Mouse (Mus musculus): ENCODE measurements at regions not wholly inside any gene's neighbourhood (a gene's known extent, or its start where the extent isn't known, plus 50 kb on each side); places are given as distances from the start of the nearest gene placed in this dataset.

GRCm38 (mm10) chr14:86487285-86487897 is 653.6 kb downstream of the Diaph3 start:
- no peaks in the 10 kb centered on the region for H3K27me3 ChIP-seq (ENCODE audit: control insufficient read depth, insufficient read depth, low read length)
- DNase-seq (ENCODE audit: low spot score) = no peak
- H3K9me3 ChIP-seq (ENCODE audit: control insufficient read depth, low read length) = no peaks in the 10 kb centered on the region
- no peak overlapping the region for H3K4me2 ChIP-seq (replicated peaks; ENCODE audit: low read depth)
- H3K4me1 ChIP-seq (replicated peaks; ENCODE audit: control insufficient read depth, insufficient read depth) = no peaks in the 10 kb centered on the region
- no peak overlapping the region for H3K4me3 ChIP-seq (ENCODE audit: low read depth, low read length)
- H3K36me3 ChIP-seq (ENCODE audit: control insufficient read depth, insufficient read depth, low read length) = no peaks in the 10 kb centered on the region
- H3K9ac ChIP-seq (ENCODE audit: low read length) = no peak overlapping the region
- no peak for TF ChIP-seq CTCF (IDR thresholded peaks at IDR 0.05; ENCODE audit: low read depth)
- no peak for TF ChIP-seq EP300 (optimal IDR thresholded peaks at IDR 0.05)
- no peak for ATAC-seq (ENCODE audit: low FRiP score, low TSS enrichment)
- WGBS = 50% methylated on average over 8 of the region's 8 CpGs
- no peak overlapping the region for H3K27ac ChIP-seq (replicated peaks)

DNA sequence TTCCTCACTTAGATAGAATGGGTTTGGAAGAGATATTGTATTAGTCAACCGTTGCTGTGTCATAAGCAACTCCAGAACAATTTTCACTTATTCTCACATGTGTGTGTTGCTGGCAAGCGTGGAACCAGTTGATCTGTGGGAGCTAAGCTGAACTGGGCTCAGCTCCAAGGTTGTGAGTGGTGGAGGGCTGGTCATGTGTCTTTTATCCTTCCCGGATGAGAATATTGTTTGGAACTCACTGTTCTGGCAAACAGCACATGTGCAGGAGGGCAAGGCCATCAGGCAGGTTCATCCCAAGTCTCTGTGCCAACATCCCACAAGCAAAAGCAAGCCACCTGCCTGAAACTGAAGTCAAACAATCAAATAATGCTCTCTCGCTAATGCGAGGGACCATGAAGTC is 656.8 kb downstream of the Diaph3 start:
- DNase-seq (ENCODE audit: low spot score) (no peak), ATAC-seq (ENCODE audit: low FRiP score, low TSS enrichment) (no peak)
- Histone ChIP-seq H3K4me2 (replicated peaks; ENCODE audit: low read depth) (no peak overlapping the region), H3K36me3 (ENCODE audit: control insufficient read depth, insufficient read depth, low read length) (no peaks in the 10 kb centered on the region), H3K27ac (replicated peaks) (no peak overlapping the region), H3K9ac (ENCODE audit: low read length) (no peak overlapping the region), H3K4me3 (ENCODE audit: low read depth, low read length) (no peak overlapping the region), H3K9me3 (ENCODE audit: control insufficient read depth, low read length) (no peaks in the 10 kb centered on the region), H3K27me3 (ENCODE audit: control insufficient read depth, insufficient read depth, low read length) (no peaks in the 10 kb centered on the region), H3K4me1 (replicated peaks; ENCODE audit: control insufficient read depth, insufficient read depth) (no peaks in the 10 kb centered on the region)
- 58% methylated on average over 5 of the region's 5 CpGs for WGBS
- TF ChIP-seq EP300 (optimal IDR thresholded peaks at IDR 0.05) (no peak), CTCF (IDR thresholded peaks at IDR 0.05; ENCODE audit: low read depth) (no peak)

GRCm38 (mm10) chr14:86473604-86474003 is 667.4 kb downstream of the Diaph3 start:
- no peak for TF ChIP-seq CTCF (IDR thresholded peaks at IDR 0.05; ENCODE audit: low read depth)
- TF ChIP-seq EP300 (optimal IDR thresholded peaks at IDR 0.05) = no peak
- 87% methylated on average over 1 of the region's 1 CpGs for WGBS
- ATAC-seq (ENCODE audit: low FRiP score, low TSS enrichment) = no peak

GRCm38 (mm10) chr14:86470462-86470861 is 670.6 kb downstream of the Diaph3 start:
- no peak for ATAC-seq (ENCODE audit: low FRiP score, low TSS enrichment)
- no peak overlapping the region for H3K9ac ChIP-seq (ENCODE audit: low read length)
- no peaks in the 10 kb centered on the region for H3K9me3 ChIP-seq (ENCODE audit: control insufficient read depth, low read length)
- no peaks in the 10 kb centered on the region for H3K27me3 ChIP-seq (ENCODE audit: control insufficient read depth, insufficient read depth, low read length)
- DNase-seq (ENCODE audit: low spot score) = no peak
- H3K4me1 ChIP-seq (replicated peaks; ENCODE audit: control insufficient read depth, insufficient read depth) = no peaks in the 10 kb centered on the region
- TF ChIP-seq EP300 (optimal IDR thresholded peaks at IDR 0.05) (no peak), CTCF (IDR thresholded peaks at IDR 0.05; ENCODE audit: low read depth) (no peak)
- H3K36me3 ChIP-seq (ENCODE audit: control insufficient read depth, insufficient read depth, low read length) = no peaks in the 10 kb centered on the region
- 49% methylated on average over 4 of the region's 4 CpGs for WGBS
- H3K27ac ChIP-seq (replicated peaks) = no peak overlapping the region
- no peak overlapping the region for H3K4me3 ChIP-seq (ENCODE audit: low read depth, low read length)
- no peak overlapping the region for H3K4me2 ChIP-seq (replicated peaks; ENCODE audit: low read depth)

More at GRCm38 (mm10) chr14:86473604-86474003, 667.4 kb downstream of the Diaph3 start:
- Histone ChIP-seq H3K27ac (replicated peaks) (no peak overlapping the region), H3K27me3 (ENCODE audit: control insufficient read depth, insufficient read depth, low read length) (no peaks in the 10 kb centered on the region), H3K4me2 (replicated peaks; ENCODE audit: low read depth) (no peak overlapping the region), H3K9me3 (ENCODE audit: control insufficient read depth, low read length) (no peaks in the 10 kb centered on the region), H3K9ac (ENCODE audit: low read length) (no peak overlapping the region), H3K4me3 (ENCODE audit: low read depth, low read length) (no peak overlapping the region), H3K36me3 (ENCODE audit: control insufficient read depth, insufficient read depth, low read length) (no peaks in the 10 kb centered on the region), H3K4me1 (replicated peaks; ENCODE audit: control insufficient read depth, insufficient read depth) (no peaks in the 10 kb centered on the region)
- no peak for DNase-seq (ENCODE audit: low spot score)

- no peak for TF ChIP-seq EP300 (optimal IDR thresholded peaks at IDR 0.05)
- TF ChIP-seq CTCF (IDR thresholded peaks at IDR 0.05; ENCODE audit: low read depth) = no peak
- H3K4me3 ChIP-seq (ENCODE audit: low read depth, low read length) = no peak overlapping the region
- WGBS = 34% methylated on average over 8 of the region's 8 CpGs
- no peak overlapping the region for H3K4me2 ChIP-seq (replicated peaks; ENCODE audit: low read depth)
- no peak for ATAC-seq (ENCODE audit: low FRiP score, low TSS enrichment)
- H3K9ac ChIP-seq (ENCODE audit: low read length) = no peak overlapping the region
- no peaks in the 10 kb centered on the region for H3K9me3 ChIP-seq (ENCODE audit: control insufficient read depth, low read length)
- no peak overlapping the region for H3K27ac ChIP-seq (replicated peaks)
- H3K27me3 ChIP-seq (ENCODE audit: control insufficient read depth, insufficient read depth, low read length) = no peaks in the 10 kb centered on the region
- no peaks in the 10 kb centered on the region for H3K36me3 ChIP-seq (ENCODE audit: control insufficient read depth, insufficient read depth, low read length)
- no peaks in the 10 kb centered on the region for H3K4me1 ChIP-seq (replicated peaks; ENCODE audit: control insufficient read depth, insufficient read depth)
- DNase-seq (ENCODE audit: low spot score) = no peak
Observed at GRCm38 (mm10) chr14:86467886-86468463, 673.1 kb downstream of the Diaph3 start.

DNA sequence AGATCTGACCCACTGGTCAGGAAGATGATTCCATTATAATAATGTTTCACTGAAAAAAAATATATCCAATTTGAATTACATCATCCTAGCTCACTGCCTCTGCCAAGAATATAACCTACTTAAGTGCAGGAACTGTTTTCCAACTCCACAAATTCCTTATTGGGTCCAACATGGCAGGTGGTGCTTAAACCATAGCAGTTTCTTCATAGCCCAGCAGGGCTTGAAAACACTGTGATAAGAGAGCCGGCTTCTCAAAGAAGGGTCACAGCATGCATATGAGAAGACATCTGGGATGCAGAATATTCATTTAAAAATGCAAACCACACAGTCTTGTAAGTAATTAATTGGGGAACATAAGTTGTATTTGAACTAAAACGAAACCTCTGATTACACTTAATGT is 677.6 kb downstream of the Diaph3 start:
- Histone ChIP-seq H3K4me1 (replicated peaks; ENCODE audit: control insufficient read depth, insufficient read depth) (no peaks in the 10 kb centered on the region), H3K36me3 (ENCODE audit: control insufficient read depth, insufficient read depth, low read length) (no peaks in the 10 kb centered on the region), H3K4me3 (ENCODE audit: low read depth, low read length) (no peak overlapping the region), H3K27ac (replicated peaks) (no peak overlapping the region), H3K9ac (ENCODE audit: low read length) (no peak overlapping the region), H3K27me3 (ENCODE audit: control insufficient read depth, insufficient read depth, low read length) (no peaks in the 10 kb centered on the region), H3K9me3 (ENCODE audit: control insufficient read depth, low read length) (no peaks in the 10 kb centered on the region), H3K4me2 (replicated peaks; ENCODE audit: low read depth) (no peak overlapping the region)
- DNase-seq (ENCODE audit: low spot score) (no peak), ATAC-seq (ENCODE audit: low FRiP score, low TSS enrichment) (no peak)
- no peak for TF ChIP-seq EP300 (optimal IDR thresholded peaks at IDR 0.05)
- TF ChIP-seq CTCF (IDR thresholded peaks at IDR 0.05; ENCODE audit: low read depth) = no peak
- WGBS = 45% methylated on average over 2 of the region's 2 CpGs
